In genomic region chr14:20929814-20930434, GRCm38 (mm10) we compare ENCODE assay signal across 8 mouse cellular contexts. TPM values are rescaled to one million over a fixed set of nuclear protein-coding genes. Genes with fewer than 3 reads are reported as not detected.
A peak's percentile ranks its signal among the peaks of the same experiment; 100 is the strongest.
DNase-seq lines count a peak whose midpoint lies in the region; ATAC-seq and TF ChIP-seq lines count a peak whose summit lies in the region.

No protein-coding gene starts in this region.

- H3K4me1 ChIP-seq in forebrain, embryonic 12.5 days = peaks cover 17% of the 10 kb centered on the region
- H3K4me1 ChIP-seq in hindbrain, embryonic 15.5 days (replicated peaks) = peaks cover 11% of the 10 kb centered on the region
- H3K4me1 ChIP-seq in liver, adult 2 months (ENCODE audit: control insufficient read depth, insufficient read depth, low read length) = peaks cover 15% of the 10 kb centered on the region
- peaks cover 10% of the 10 kb centered on the region for H3K4me1 ChIP-seq in midbrain, embryonic 14.5 days (ENCODE audit: control insufficient read depth, insufficient read depth, low read length)
- peaks cover 12% of the 10 kb centered on the region for H3K4me1 ChIP-seq in testis, adult 2 months (ENCODE audit: control insufficient read depth, insufficient read depth, low read length)

- 2% methylated on average over 19 of the region's 19 CpGs for WGBS in forebrain, embryonic 12.5 days
- under 1% methylated on average over 19 of the region's 19 CpGs for WGBS in hindbrain, embryonic 15.5 days
- WGBS in liver, adult 2 months = 2% methylated on average over 19 of the region's 19 CpGs
- 3% methylated on average over 19 of the region's 19 CpGs for WGBS in midbrain, embryonic 14.5 days

- peak; percentile 17; the same call in 1 of the 2 replicates for ATAC-seq in forebrain, embryonic 12.5 days (ENCODE audit: low FRiP score)
- ATAC-seq in hindbrain, embryonic 15.5 days (ENCODE audit: low FRiP score, low read depth) = peak; percentile 7; the same call in 1 of the 2 replicates
- ATAC-seq in midbrain, embryonic 14.5 days (ENCODE audit: low FRiP score, low TSS enrichment) = 0 out of 2 replicates have a peak, but pooled peaks have one; percentile 2

- no peaks in the 10 kb centered on the region for H3K9me3 ChIP-seq in forebrain, embryonic 12.5 days
- no peaks in the 10 kb centered on the region for H3K9me3 ChIP-seq in hindbrain, embryonic 15.5 days
- H3K9me3 ChIP-seq in midbrain, embryonic 14.5 days (ENCODE audit: control insufficient read depth, low read length) = no peaks in the 10 kb centered on the region

- peak overlapping the region; percentile 84; the same call in 1 of the 2 replicates for H3K27ac ChIP-seq in forebrain, embryonic 12.5 days
- peak overlapping the region; percentile 78 for H3K27ac ChIP-seq in hindbrain, embryonic 15.5 days (replicated peaks)
- H3K27ac ChIP-seq in liver, adult 2 months (replicated peaks; ENCODE audit: insufficient read depth, low read depth, low read length) = peak overlapping the region; percentile 76
- H3K27ac ChIP-seq in midbrain, embryonic 14.5 days (replicated peaks; ENCODE audit: low read depth, low read length) = peak overlapping the region; percentile 84
- H3K27ac ChIP-seq in testis, adult 2 months (ENCODE audit: control insufficient read depth, insufficient read depth, low read depth, low read length) = peak overlapping the region; percentile 88

- peak overlapping the region; percentile 77 for H3K4me2 ChIP-seq in forebrain, embryonic 12.5 days
- H3K4me2 ChIP-seq in hindbrain, embryonic 15.5 days = peak overlapping the region; percentile 69
- H3K4me2 ChIP-seq in midbrain, embryonic 14.5 days (ENCODE audit: low read length) = peak overlapping the region; percentile 70

- no peak for TF ChIP-seq CTCF in liver, adult 2 months (IDR thresholded peaks at IDR 0.05; ENCODE audit: low read depth, low read length)
- TF ChIP-seq CTCF in testis, adult 2 months (IDR thresholded peaks at IDR 0.05; ENCODE audit: control insufficient read depth, insufficient read depth, insufficient replicate concordance, low read depth, low read length) = no peak

- peak; percentile 12 for DNase-seq in ovary, postnatal 36 days (ENCODE audit: low spot score)
- no peak for DNase-seq in ovary, postnatal 14 days (ENCODE audit: low spot score)
- peak; percentile 36 to 54 for DNase-seq in adrenal gland, postnatal 36 days
- DNase-seq in liver, adult 2 months (ENCODE audit: extremely low read depth, low read depth, low spot score) = peak; percentile 61
- no peak for DNase-seq in midbrain, embryonic 14.5 days

- no peak for TF ChIP-seq POLR2A in liver, adult 2 months (IDR thresholded peaks at IDR 0.05; ENCODE audit: extremely low read depth, insufficient read depth, low read length)
- TF ChIP-seq POLR2A in testis, adult 2 months (IDR thresholded peaks at IDR 0.05; ENCODE audit: control insufficient read depth, low read depth, low read length) = no peak

- H3K79me2 ChIP-seq in liver, adult 2 months (ENCODE audit: control insufficient read depth, insufficient read depth, low read length) = peaks cover 19% of the 10 kb centered on the region; the same call in 1 of the 2 replicates

- H3K9ac ChIP-seq in forebrain, embryonic 12.5 days = peak overlapping the region; percentile 81
- H3K9ac ChIP-seq in hindbrain, embryonic 15.5 days = peak overlapping the region; percentile 68
- H3K9ac ChIP-seq in liver, adult 2 months (ENCODE audit: low read depth, low read length) = peak overlapping the region; percentile 91
- H3K9ac ChIP-seq in midbrain, embryonic 14.5 days (replicated peaks; ENCODE audit: low read length) = peak overlapping the region; percentile 73

- no peaks in the 10 kb centered on the region for H3K36me3 ChIP-seq in forebrain, embryonic 12.5 days (replicated peaks)
- no peaks in the 10 kb centered on the region for H3K36me3 ChIP-seq in hindbrain, embryonic 15.5 days
- no peaks in the 10 kb centered on the region for H3K36me3 ChIP-seq in liver, adult 2 months (ENCODE audit: control insufficient read depth, insufficient read depth, low read length)
- H3K36me3 ChIP-seq in midbrain, embryonic 14.5 days (ENCODE audit: control insufficient read depth, insufficient read depth, low read length) = no peaks in the 10 kb centered on the region
- no peaks in the 10 kb centered on the region for H3K36me3 ChIP-seq in testis, adult 2 months (ENCODE audit: control insufficient read depth, insufficient read depth, low read length)

- peak overlapping the region; percentile 66 for H3K4me3 ChIP-seq in forebrain, embryonic 12.5 days (replicated peaks)
- H3K4me3 ChIP-seq in hindbrain, embryonic 15.5 days = peak overlapping the region; percentile 69
- H3K4me3 ChIP-seq in liver, adult 2 months (ENCODE audit: insufficient read depth, low read depth, low read length) = peak overlapping the region; percentile 83
- peak overlapping the region; percentile 80 for H3K4me3 ChIP-seq in midbrain, embryonic 14.5 days (replicated peaks; ENCODE audit: low read depth, low read length)
- peak overlapping the region; percentile 95 for H3K4me3 ChIP-seq in testis, adult 2 months (ENCODE audit: control insufficient read depth, low read depth, low read length)

- H3K27me3 ChIP-seq in forebrain, embryonic 12.5 days = 0 out of 2 replicates have a peak, but pooled peaks cover 7% of the 10 kb centered on the region
- H3K27me3 ChIP-seq in hindbrain, embryonic 15.5 days = no peaks in the 10 kb centered on the region
- H3K27me3 ChIP-seq in liver, adult 2 months (ENCODE audit: control insufficient read depth, insufficient read depth, low read length) = no peaks in the 10 kb centered on the region
- H3K27me3 ChIP-seq in midbrain, embryonic 14.5 days (ENCODE audit: control insufficient read depth, insufficient read depth, low read length) = no peaks in the 10 kb centered on the region
- H3K27me3 ChIP-seq in testis, adult 2 months (ENCODE audit: control insufficient read depth, insufficient read depth, low read length) = no peaks in the 10 kb centered on the region

RNA-seq across cellular contexts. Expression of gene Vcl, which starts 0.7 kb away (rescaled TPM):
- 100 to 1,000 TPM in 1 of 2 experiments, 10 to 100 TPM in 1; 85.0 to 147 TPM for total RNA-seq in adrenal gland, postnatal 36 days (2021)
- polyA plus RNA-seq in forebrain, embryonic 12.5 days (2016; fragmentation: Nextera tagmentation; extraction: Ambion mirVana) = 20.0 and 21.4 TPM in 2 replicates
- 15.5 and 16.2 TPM in 2 replicates for polyA plus RNA-seq in hindbrain, embryonic 15.5 days (2015; fragmentation: Nextera tagmentation; extraction: Ambion mirVana)
- total RNA-seq in liver, adult 2 months (2014; rRNA removed) = 12.1 and 13.6 TPM in 2 replicates
- polyA plus RNA-seq in liver, adult 2 months (2012; rRNA removed) = 7.9 and 9.5 TPM in 2 replicates
- polyA plus RNA-seq in midbrain, embryonic 14.5 days (2014; fragmentation: Nextera tagmentation; extraction: Ambion mirVana) = 6.5 and 14.3 TPM in 2 replicates
- 21.8 and 22.9 TPM in 2 replicates for polyA plus RNA-seq in testis, adult 2 months (2012; rRNA removed)

Comparison
In these comparisons a context has a peak if more than half of its experiments do, and no peak if none do; other contexts are left out.
1. DNase-seq: peak in ovary, postnatal 36 days (single experiment), adrenal gland, postnatal 36 days (2 of 2) and liver, adult 2 months (single experiment); none in ovary, postnatal 14 days (single experiment) and midbrain, embryonic 14.5 days (single experiment).
2. Peak in every context shown above with its lines, with median percentiles within 50 percentile points of each other: ATAC-seq, H3K27ac ChIP-seq, H3K4me2 ChIP-seq, H3K4me3 ChIP-seq and H3K9ac ChIP-seq.